Mouse (Mus musculus): Measurements from ENCODE around the gene Gabrp. TPM values are rescaled to one million over a fixed set of nuclear protein-coding genes. Genes with fewer than 3 reads are reported as not detected.

The Gabrp gene
- polyA plus RNA-seq, 1 experiment from 2014 or later, result 0.52 TPM

DNA sequence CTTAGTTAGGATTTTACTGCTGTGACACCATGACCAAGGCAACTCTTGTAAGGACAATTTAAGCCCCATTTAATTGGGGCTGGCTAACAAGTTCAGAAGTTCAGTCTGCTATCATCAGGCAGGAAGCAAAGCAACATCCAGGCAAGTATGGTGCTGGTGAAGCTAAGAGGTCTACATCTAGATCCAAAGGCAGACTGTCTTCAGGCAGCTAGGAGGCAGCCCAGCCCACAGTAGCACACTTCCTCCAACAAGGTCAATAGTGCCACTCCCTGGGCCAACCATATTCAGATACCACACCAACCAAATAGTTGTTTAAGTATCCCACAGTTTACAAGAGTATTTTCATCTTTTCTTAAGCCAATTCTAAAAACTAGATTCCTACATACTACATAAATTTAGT, 69.4 kb downstream of the Gabrp start:
- Histone ChIP-seq H3K4me1 (ENCODE audit: control insufficient read depth, insufficient read depth, low read length) (no peaks in the 10 kb centered on the region), H3K27ac (ENCODE audit: low read depth, low read length) (no peak overlapping the region), H3K27me3 (ENCODE audit: control insufficient read depth, insufficient read depth, low read length) (no peaks in the 10 kb centered on the region), H3K9ac (ENCODE audit: low read depth, low read length) (no peak overlapping the region), H3K36me3 (ENCODE audit: control insufficient read depth, insufficient read depth, low read length) (no peaks in the 10 kb centered on the region), H3K4me2 (no peak overlapping the region), H3K9me3 (replicated peaks; ENCODE audit: control insufficient read depth, low read length) (no peaks in the 10 kb centered on the region), H3K4me3 (ENCODE audit: low read depth, low read length) (no peak overlapping the region)
- no peak for ATAC-seq (replicated peaks; ENCODE audit: insufficient number of reproducible peaks, low FRiP score, low TSS enrichment)

Other genes starting within 250 kb of the Gabrp start
- 7.5 and 9.2 TPM in 2 replicates for gene Ranbp17, start 65.2 kb downstream of the Gabrp start, polyA plus RNA-seq (2014; fragmentation: Nextera tagmentation; extraction: Ambion mirVana)
- gene D130052B06Rik, start 20.3 kb upstream of the Gabrp start, polyA plus RNA-seq (2014; fragmentation: Nextera tagmentation; extraction: Ambion mirVana), result not detected in 2 replicates

All from heart, embryonic 11.5 days (tissue).